Mouse (Mus musculus): ENCODE results near the gene Wdr48.

DNA sequence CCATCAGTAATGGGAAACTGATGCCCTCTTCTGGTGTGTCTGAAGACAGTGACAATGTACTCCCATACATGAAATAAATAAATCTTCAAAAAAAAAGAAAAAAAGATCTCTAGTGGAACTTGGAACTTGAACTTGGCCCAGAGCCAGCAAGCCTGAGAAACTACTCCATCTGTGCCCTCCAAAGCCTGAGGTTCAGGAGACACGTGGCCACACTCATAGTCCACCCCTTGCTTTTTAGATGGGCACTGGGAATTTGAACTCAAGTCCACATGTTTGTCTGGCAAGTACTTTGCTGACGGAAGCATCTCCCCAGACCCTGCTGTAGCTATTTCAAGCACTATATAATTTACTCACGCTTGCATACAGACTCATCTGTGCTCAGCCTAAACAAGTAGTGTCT lies 70.5 kb downstream of the Wdr48 start:
- TF ChIP-seq CTCF (IDR thresholded peaks at IDR 0.05) (no peak), EP300 (IDR thresholded peaks at IDR 0.05; ENCODE audit: insufficient read depth, low read depth, low read length) (no peak), POLR2A (IDR thresholded peaks at IDR 0.05; ENCODE audit: insufficient read depth, low read depth, low read length) (no peak)
